Mouse (Mus musculus) ES-E14 (cell line): ENCODE measurements at regions not wholly inside any gene's neighbourhood (a gene's known extent, or its start where the extent isn't known, plus 50 kb on each side); places are given as distances from the start of the nearest gene placed in this dataset.

ENCODE experiments used
- MAFK ChIP-seq: IDR thresholded peaks from 2 replicates; pipeline ENCODE4 v1.6.1; 2014; ENCODE audit warnings: mild to moderate bottlenecking, low read depth, low read length, inconsistent platforms; ENCODE audit not compliant: insufficient read depth
- ZC3H11A ChIP-seq: IDR thresholded peaks from 2 replicates; pipeline ENCODE4 v1.6.1; 2012; ENCODE audit warnings: low read depth, mild to moderate bottlenecking, inconsistent platforms, low read length, borderline replicate concordance

DNA sequence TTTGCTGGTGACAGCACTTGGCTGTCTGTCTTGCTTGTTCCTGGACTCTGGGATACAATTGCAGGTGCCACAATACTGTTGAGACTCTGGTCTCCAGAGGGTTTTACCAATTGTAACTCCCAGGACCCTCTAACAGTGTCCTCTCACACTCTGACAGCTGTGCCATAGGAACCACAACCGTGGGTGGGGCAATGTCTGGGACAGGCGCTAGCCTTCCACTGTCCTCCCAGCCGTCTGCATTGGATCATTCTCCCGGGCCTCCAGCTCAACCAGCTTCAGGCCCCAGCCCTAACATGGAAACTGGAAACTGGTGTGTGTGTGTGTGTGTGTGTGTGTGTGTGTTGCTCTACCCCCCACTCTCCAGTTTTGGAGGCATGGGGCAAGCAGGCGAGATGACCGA, 173.9 kb downstream of the Glrx3 start:
- TF ChIP-seq ZC3H11A = no peak
- no peak for TF ChIP-seq MAFK
